Mouse (Mus musculus) stomach, embryonic 15.5 days (tissue): Measurements from ENCODE around the gene Rps6kb2. TPM values are rescaled to one million over a fixed set of nuclear protein-coding genes. Genes with fewer than 3 reads are reported as not detected.
"Not testable (repeated sequence)": the region's sequence is repeated elsewhere in the genome, so short reads cannot be mapped to it uniquely, and the experiment has no call there.

Source experiments
- ATAC-seq: fragments of 200-750 bp; cut with Nextera tagmentation; 2 replicates; pipeline ENCODE4 v1.8.0; 2017; ENCODE audit warnings: low read depth, moderate number of reproducible peaks, moderate TSS enrichment; ENCODE audit not compliant: insufficient read depth, low FRiP score
- H3K27ac ChIP-seq: fragments of 300-500 bp; sonication (generic); 2 replicates; pipeline ENCODE4 v1.5.1; 2015; ENCODE audit warnings: mild to moderate bottlenecking, inconsistent platforms
- H3K27me3 ChIP-seq: fragments of 300-500 bp; sonication (generic); replicated peaks from 2 replicates; pipeline ENCODE4 v1.6.1; 2015; ENCODE audit warnings: inconsistent platforms
- H3K36me3 ChIP-seq: fragments of 300-500 bp; sonication (generic); 2 replicates; pipeline ENCODE4 v1.6.1; 2015; ENCODE audit warnings: inconsistent platforms
- H3K4me1 ChIP-seq: fragments of 300-500 bp; sonication (generic); 2 replicates; pipeline ENCODE4 v1.6.1; 2015; ENCODE audit warnings: inconsistent platforms
- H3K4me2 ChIP-seq: fragments of 300-500 bp; sonication (generic); 2 replicates; pipeline ENCODE4 v1.6.1; 2015; ENCODE audit warnings: mild to moderate bottlenecking, inconsistent platforms
- H3K4me3 ChIP-seq: fragments of 300-500 bp; sonication (generic); replicated peaks from 2 replicates; pipeline ENCODE4 v1.5.1; 2015; ENCODE audit warnings: inconsistent platforms
- H3K9ac ChIP-seq: fragments of 300-500 bp; sonication (generic); 2 replicates; pipeline ENCODE4 v1.6.1; 2015; ENCODE audit warnings: inconsistent platforms
- H3K9me3 ChIP-seq: fragments of 300-500 bp; sonication (generic); 2 replicates; pipeline ENCODE4 v1.6.1; 2016; ENCODE audit warnings: inconsistent platforms
- WGBS: fragments of 180-500 bp; shearing (Covaris S2); methylation state at CpG from one replicate; pipeline ENCODE4 v1.1.7; 2015; 5-methylcytosine and 5-hydroxymethylcytosine counted together
- polyA plus RNA-seq: library from polyadenylated mRNA; unstranded; fragments of >200 nt; fragmentation: Nextera tagmentation; extraction: Ambion mirVana; gene quantifications from 2 replicates; pipeline ENCODE4 v1.2.1, GENCODE M21; 2015

Gene Rps6kb2
- polyA plus RNA-seq, 1 experiment from 2014 or later, result 44.7 TPM

DNA sequence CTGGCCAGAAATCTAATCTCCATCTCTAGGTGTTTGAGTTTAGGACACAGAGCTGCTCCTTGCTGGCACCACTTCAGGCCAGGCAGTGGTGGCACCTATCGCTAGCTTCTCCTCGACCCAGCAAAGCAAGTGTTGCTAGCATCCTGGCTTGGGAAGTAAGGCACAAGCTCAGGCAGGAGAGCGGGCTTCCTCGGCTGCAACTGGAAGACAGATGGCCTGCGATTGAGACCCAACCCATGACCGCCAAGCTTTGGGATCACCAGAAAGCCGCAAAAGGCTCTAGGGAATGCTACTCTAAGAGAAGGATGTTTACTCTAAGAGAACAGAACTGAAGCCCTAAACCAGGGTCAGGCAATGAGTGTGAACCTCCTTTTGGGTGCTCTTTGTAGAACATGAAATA lies 33.7 kb downstream of the Rps6kb2 start:
- H3K9me3 ChIP-seq, result no peaks in the 10 kb centered on the region
- H3K4me1 ChIP-seq, result peaks cover 16% of the 10 kb centered on the region
- peaks cover 15% of the 10 kb centered on the region for H3K36me3 ChIP-seq
- no peak overlapping the region for H3K4me2 ChIP-seq
- H3K4me3 ChIP-seq, result no peak overlapping the region
- ATAC-seq, result no peak
- WGBS, result 91% methylated on average over 7 of the region's 7 CpGs
- no peaks in the 10 kb centered on the region for H3K27me3 ChIP-seq
- H3K9ac ChIP-seq, result no peak overlapping the region
- H3K27ac ChIP-seq, result no peak overlapping the region

DNA sequence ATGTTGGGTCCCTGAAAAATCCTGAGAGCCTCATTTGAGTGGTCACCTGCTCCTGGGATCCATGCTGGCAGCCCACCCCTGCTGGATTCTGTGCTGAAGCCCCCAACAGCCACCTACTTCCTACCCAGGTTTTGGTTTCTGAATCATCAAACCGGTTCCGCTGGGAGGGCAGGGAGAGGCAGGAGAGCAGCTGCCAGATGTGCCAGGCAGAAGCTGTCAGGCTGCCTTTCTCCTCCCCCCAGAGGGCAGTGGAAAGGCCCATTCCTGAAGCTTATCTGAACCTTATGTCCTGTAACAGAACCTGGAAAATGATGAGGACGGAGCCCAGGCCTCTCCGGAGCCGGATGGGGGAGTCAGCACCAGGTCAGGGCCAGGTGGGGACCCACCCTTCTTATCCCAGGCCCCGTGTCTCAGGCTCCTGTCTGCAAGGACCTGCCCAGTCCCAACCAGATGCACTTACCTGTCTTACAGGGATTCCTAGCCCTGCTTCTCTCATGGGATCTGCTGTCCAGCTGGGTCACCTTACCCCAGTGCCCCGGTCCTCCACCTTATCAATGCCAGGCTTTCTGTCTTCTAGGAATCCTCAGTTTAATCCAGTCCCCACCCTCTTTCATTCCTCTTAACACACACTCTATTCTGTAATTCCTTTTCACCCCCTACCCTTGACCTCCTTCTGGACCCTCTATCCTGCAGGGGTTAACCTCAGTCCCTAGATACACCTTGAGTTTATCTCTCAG lies 36.2 kb downstream of the Rps6kb2 start:
- H3K27ac ChIP-seq, result peak overlapping the region; percentile 41; the same call in 1 of the 2 replicates
- H3K9ac ChIP-seq, result peak overlapping the region; percentile 84; the same call in 1 of the 2 replicates
- peak overlapping the region; percentile 75 for H3K4me2 ChIP-seq
- no peak for ATAC-seq
- H3K27me3 ChIP-seq, result no peaks in the 10 kb centered on the region
- peak overlapping the region; percentile 86 for H3K4me3 ChIP-seq
- H3K4me1 ChIP-seq, result peaks cover 17% of the 10 kb centered on the region
- H3K9me3 ChIP-seq, result no peaks in the 10 kb centered on the region
- peaks cover 14% of the 10 kb centered on the region for H3K36me3 ChIP-seq
- WGBS, result 51% methylated on average over 7 of the region's 7 CpGs

DNA sequence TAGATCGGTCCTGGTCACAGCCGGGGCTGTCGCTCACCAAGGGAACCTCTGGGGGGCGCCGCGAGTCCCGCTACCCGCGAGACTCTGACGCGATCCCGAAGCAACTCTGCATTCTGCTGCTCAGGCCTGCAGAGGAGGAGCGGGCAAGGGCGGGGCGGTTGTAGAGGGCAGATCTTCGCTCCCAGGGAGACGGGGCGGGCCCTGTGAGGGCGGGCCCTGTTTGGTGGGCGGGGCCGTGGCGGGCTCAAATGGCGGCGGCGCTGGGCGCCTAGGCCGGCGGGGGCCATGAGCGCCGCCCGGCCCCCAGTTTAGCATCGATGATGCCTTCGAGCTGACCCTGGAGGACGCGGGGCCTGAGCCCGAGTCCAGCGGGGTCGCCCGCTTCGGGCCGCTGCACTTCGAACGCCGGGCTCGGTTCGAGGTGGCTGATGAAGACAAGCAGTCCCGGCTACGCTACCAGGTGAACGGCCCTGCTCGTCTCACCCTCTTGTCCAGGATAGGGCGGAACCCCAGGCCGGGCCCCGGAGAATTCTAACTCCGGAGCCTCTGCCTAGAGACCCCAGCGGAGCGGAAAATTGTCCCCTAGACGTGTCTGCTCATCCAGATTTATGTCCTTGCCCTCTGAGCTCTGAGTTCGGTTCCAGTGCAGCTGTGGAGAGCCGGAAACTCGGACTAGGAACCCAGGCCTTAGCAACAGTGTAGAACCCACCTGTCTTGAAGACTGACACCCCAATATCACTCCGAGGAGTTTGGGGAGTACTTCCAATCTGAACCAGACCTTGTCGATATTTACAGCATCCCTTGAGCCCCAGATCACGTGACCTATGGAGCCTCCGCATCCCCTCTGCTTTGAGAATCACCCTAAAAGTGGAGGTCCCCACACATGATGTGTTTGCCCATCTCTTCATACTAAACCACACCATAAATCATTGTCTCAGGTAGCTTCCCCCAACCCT lies 37.1 kb downstream of the Rps6kb2 start, which contains the start of gene Aip:
Gene Aip, minus strand, starts transcription at position 118 of the 956 bp plus-strand sequence.
- Histone ChIP-seq H3K9me3 (no peaks in the 10 kb centered on the region), H3K27me3 (no peaks in the 10 kb centered on the region), H3K4me2 (peak within 1 kb of the TSS; percentile 75), H3K9ac (peak within 1 kb of the TSS; percentile 84), H3K36me3 (peaks cover 7% of the 10 kb centered on the region; the same call in 1 of the 2 replicates), H3K27ac (peak within 1 kb of the TSS; percentile 69; the same call in 1 of the 2 replicates), H3K4me3 (peak within 1 kb of the TSS; percentile 86), H3K4me1 (peaks cover 18% of the 10 kb centered on the region)
- peak; percentile 94 for ATAC-seq
- WGBS, result under 1% methylated on average over 64 of the region's 64 CpGs

DNA sequence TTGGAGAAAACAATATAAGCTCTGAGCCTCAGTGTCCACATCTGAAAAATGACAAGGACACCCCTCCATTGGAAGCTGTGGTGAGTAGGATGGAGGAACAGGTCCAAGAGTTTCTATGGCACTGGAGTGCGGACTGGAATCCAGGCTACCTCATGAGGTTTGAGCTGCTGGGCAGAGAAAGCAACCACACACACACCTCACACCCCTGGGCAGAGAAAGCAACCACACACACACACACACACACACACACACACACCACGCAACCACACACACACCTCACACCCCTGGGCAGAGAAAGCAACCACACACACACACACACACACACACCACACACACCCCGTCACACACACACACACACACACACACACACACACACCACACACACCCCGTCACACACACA lies 37.9 kb downstream of the Rps6kb2 start:
- not testable (repeated sequence) for H3K9ac ChIP-seq, H3K36me3 ChIP-seq, H3K9me3 ChIP-seq, H3K27me3 ChIP-seq
- WGBS, result 22% methylated on average over 3 of the region's 4 CpGs
- Histone ChIP-seq H3K27ac (peak overlapping the region; percentile 40; the same call in 1 of the 2 replicates), H3K4me1 (peaks cover 25% of the 10 kb centered on the region), H3K4me3 (peak overlapping the region; percentile 86), H3K4me2 (peak overlapping the region; percentile 44)
- peak; percentile 2 for ATAC-seq

DNA sequence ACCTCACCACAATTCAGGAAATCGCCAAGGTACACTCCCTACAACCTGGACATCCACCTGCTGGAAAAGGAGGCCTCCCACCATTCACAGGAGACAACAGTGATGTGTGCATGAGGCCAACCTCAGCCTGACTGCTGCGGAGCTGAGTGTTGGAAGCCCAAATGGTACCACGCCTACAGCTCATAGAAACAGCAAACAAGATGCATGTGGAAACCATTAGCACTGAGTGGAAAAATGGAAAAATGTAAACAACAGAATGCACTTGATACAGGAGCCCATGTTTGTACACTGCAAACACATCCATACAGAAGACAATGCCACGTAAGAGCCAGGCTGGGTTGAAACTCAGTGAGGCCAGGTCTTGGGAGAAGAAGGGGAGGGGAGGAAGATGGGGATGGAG lies 38.7 kb downstream of the Rps6kb2 start:
- no peak for ATAC-seq
- H3K27ac ChIP-seq, result no peak overlapping the region
- peaks cover 28% of the 10 kb centered on the region for H3K4me1 ChIP-seq
- no peaks in the 10 kb centered on the region for H3K27me3 ChIP-seq
- H3K9me3 ChIP-seq, result no peaks in the 10 kb centered on the region
- H3K4me3 ChIP-seq, result no peak overlapping the region
- H3K4me2 ChIP-seq, result no peak overlapping the region
- WGBS, result 74% methylated on average over 4 of the region's 4 CpGs
- H3K9ac ChIP-seq, result no peak overlapping the region
- H3K36me3 ChIP-seq, result peaks cover 7% of the 10 kb centered on the region; the same call in 1 of the 2 replicates

DNA sequence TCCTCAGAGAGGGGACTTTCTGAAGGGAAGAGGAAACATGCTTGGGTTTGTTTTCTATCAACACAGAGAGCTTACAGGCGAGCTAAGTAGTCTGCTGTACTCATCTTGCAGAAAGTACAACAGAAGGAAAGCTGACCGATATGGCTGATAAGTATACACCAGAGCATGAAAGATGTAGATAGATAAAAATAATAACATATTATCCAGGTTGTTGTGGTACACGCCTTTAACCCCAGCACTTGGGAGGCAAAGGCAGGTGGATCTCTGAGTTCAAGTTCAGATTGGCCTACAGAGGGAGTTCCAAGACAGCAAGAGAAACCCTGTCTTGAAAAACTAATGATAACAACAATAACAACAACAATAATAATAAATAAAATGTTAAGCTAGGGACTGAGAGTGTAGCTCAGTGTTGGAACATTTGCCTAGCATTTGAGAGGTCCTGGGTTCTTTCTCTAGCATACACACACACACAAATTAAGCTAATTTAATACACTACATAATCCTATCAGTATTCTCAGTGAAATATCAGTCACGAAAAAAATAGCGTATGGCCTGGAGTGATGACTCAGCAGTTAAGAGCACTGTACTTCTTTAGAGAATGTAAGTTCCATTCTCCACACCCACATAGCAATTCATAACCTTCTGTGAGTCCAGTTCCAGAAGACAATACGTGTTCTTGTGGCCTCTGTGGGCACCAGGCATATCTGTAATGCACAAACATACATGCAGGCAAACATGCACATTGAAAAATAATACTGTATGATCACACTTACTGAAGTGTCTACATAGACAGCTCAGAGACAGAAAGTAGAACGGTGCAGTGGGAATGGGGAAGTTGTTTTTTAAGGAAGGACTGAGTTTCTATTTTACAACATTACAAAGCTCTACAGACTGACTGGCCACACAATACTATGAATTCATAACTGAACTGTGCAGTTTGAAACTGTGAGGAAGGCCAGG lies 40.5 kb downstream of the Rps6kb2 start:
- Histone ChIP-seq H3K4me3 (no peak overlapping the region), H3K4me1 (peaks cover 28% of the 10 kb centered on the region), H3K4me2 (no peak overlapping the region), H3K27ac (no peak overlapping the region), H3K9ac (no peak overlapping the region), H3K27me3 (no peaks in the 10 kb centered on the region), H3K36me3 (peaks cover 7% of the 10 kb centered on the region; the same call in 1 of the 2 replicates), H3K9me3 (no peaks in the 10 kb centered on the region)
- ATAC-seq, result no peak
- 79% methylated on average over 7 of the region's 7 CpGs for WGBS

DNA sequence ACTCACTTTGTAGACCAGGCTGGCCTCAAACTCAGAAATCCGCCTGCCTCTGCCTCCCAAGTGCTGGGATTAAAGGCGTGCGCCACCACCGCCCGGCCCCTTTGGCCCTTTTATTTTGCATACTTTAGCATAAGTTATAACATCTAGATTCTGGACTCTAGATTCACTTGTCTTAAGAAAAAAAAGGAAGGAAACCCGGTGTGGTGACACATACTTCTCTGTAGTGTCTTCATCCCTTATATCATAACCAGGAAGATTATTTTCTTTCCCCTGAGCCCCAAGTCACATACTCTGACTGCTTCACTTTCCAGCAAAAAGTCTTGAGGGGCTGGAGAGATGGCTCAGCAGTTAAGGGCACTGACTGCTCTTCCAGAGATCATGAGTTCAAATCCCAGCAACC lies 41.3 kb downstream of the Rps6kb2 start:
- H3K27ac ChIP-seq, H3K36me3 ChIP-seq, H3K4me3 ChIP-seq, H3K9me3 ChIP-seq, H3K9ac ChIP-seq, ATAC-seq, H3K27me3 ChIP-seq: not testable (repeated sequence)
- H3K4me1 ChIP-seq, result peaks cover 20% of the 10 kb centered on the region
- peak overlapping the region; percentile 11; the same call in 1 of the 2 replicates for H3K4me2 ChIP-seq
- WGBS, result 58% methylated on average over 6 of the region's 6 CpGs

DNA sequence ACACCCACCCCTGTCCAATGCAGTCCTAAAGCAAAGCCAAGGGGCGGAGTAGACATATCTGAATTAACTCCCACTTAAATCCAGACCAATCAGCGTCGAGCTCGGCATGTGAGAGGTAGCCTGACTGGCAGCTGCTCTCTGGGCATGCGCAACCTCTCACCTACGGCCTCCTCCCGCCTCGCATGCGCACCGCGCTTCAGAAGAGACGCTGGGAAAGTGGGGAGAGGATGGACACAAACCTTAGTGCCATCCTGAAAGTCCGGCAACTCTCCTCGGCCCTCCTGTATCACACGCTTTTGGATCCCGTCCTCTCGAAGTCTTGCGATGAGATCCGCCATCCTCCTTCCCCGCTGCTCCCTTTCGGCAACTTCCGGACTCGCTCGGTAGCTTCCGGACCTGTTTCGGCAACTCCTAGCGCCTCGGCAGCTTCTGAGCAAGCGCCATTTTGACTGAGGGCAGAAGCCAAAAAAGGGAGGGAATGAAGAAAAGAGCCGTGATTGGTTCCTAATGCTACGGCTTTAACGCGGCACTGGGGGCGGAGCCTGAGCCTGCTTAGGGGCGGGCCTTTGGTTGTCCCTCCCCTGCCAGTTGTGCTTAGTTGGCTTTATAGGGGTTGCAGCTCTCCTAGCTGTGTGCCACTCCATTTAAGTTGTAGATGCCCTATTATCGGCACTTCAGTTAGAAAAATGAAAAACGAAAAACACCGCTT lies 41.9 kb downstream of the Rps6kb2 start:
- WGBS, result 3% methylated on average over 38 of the region's 38 CpGs
- peaks cover 5% of the 10 kb centered on the region; the same call in 1 of the 2 replicates for H3K36me3 ChIP-seq
- ATAC-seq, result peak; percentile 79
- peak overlapping the region; percentile 46 for H3K4me3 ChIP-seq
- peaks cover 14% of the 10 kb centered on the region; the same call in 1 of the 2 replicates for H3K4me1 ChIP-seq
- H3K9ac ChIP-seq, result peak overlapping the region; percentile 23; the same call in 1 of the 2 replicates
- no peaks in the 10 kb centered on the region for H3K27me3 ChIP-seq
- H3K9me3 ChIP-seq, result no peaks in the 10 kb centered on the region
- H3K27ac ChIP-seq, result peak overlapping the region; percentile 55; the same call in 1 of the 2 replicates
- H3K4me2 ChIP-seq, result peak overlapping the region; percentile 56

DNA sequence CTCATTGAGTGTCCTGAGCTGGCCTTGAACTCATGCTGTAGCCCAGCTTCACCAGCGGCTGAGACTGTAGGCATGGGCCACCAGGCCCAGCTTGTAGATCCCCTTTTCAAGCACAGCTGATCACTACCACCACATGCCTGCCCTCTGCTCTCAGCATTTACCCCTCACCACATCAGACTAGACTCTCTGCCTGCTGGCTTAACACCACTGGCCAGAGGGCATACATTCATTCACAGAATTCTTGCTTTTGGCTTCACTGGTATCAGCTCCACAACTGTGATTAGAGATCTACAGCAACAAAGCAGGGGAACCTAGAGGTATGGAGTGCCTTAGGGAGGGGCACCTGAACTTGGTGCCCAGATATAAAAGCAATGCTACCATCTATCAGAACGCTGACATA lies 42.7 kb downstream of the Rps6kb2 start:
- ATAC-seq, result no peak

DNA sequence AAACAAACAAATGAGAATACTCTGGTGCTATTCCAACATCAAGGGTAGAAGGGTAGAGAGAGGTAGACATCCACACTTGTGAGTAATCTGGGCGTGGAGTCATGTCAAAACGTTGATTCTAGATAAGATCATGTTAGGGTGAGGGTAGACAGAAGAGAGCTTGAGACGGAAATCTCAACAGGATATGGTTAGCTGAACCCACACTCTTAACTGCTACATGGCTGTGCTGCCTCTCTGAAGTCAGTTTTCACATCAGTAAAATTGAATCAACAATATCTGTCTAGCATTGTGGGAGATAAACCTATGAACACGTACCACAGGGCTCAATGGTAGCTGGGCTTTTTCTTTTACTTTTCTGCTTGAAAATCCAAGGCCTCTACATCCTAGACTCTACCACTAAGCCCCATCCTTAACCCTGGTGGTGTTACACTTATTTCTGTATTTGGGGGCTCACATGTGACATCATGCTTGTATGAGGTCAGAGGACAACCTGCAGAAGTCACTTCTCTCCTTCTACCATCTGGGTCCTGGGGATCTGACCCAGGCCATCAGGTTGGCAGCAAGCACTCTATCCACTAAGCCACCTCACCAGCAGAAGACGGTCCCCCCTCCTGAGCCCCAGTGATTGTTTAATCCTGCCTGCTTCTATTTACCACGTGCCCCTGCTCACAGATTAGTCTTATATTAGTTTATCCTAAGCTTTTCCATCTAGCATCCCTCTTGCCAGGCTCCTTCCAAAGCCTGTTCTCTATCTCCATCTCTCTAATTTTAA lies 43.3 kb downstream of the Rps6kb2 start:
- no peaks in the 10 kb centered on the region for H3K27me3 ChIP-seq
- WGBS, result 73% methylated on average over 6 of the region's 6 CpGs
- no peak overlapping the region for H3K27ac ChIP-seq
- no peak for ATAC-seq
- H3K4me1 ChIP-seq, result peaks cover 14% of the 10 kb centered on the region; the same call in 1 of the 2 replicates
- H3K9ac ChIP-seq, result no peak overlapping the region
- H3K4me3 ChIP-seq, result no peak overlapping the region
- peak overlapping the region; percentile 56; the same call in 1 of the 2 replicates for H3K4me2 ChIP-seq
- H3K36me3 ChIP-seq, result peaks cover 17% of the 10 kb centered on the region
- H3K9me3 ChIP-seq, result no peaks in the 10 kb centered on the region

More for the DNA sequence above, 42.7 kb downstream of the Rps6kb2 start:
- Histone ChIP-seq H3K27me3 (no peaks in the 10 kb centered on the region), H3K27ac (no peak overlapping the region), H3K9ac (no peak overlapping the region), H3K4me1 (peaks cover 14% of the 10 kb centered on the region; the same call in 1 of the 2 replicates), H3K36me3 (peaks cover 11% of the 10 kb centered on the region), H3K4me3 (peak overlapping the region; percentile 46), H3K4me2 (peak overlapping the region; percentile 56), H3K9me3 (no peaks in the 10 kb centered on the region)
- WGBS, result 97% methylated on average over 2 of the region's 2 CpGs
